Mouse (Mus musculus): ENCODE measurements around the gene Nisch. TPM values are rescaled to one million over a fixed set of nuclear protein-coding genes. Genes with fewer than 3 reads are reported as not detected.

Nisch gene
- total and polyA plus RNA-seq, 3 experiments, result 46.3 to 180 (median 85.2) TPM

- Histone ChIP-seq H3K27ac (ENCODE audit: insufficient read depth, low read depth) (no peak overlapping the region), H3K79me2 (replicated peaks; ENCODE audit: control insufficient read depth, extremely low read depth, insufficient read depth, poor library complexity, severe bottlenecking) (peaks cover 12% of the 10 kb centered on the region)
These were observed 91.4 kb downstream of the Nisch start for GRCm38 (mm10) chr14:31125106-31126075.

More at GRCm38 (mm10) chr14:31125106-31126075, 91.4 kb downstream of the Nisch start:
- Histone ChIP-seq H3K4me3 (replicated peaks in 1 of 3; ENCODE audit: low read depth in 2 of 3, low read length in 2 of 3, poor library complexity in 1 of 3) (no peak overlapping the region), H3K4me1 (ENCODE audit: control insufficient read depth in 1 of 2, insufficient read depth in 2 of 2) (peaks cover 11 to 24% of the 10 kb centered on the region in 2 experiments), H3K4me2 (ENCODE audit: insufficient read depth, low read depth, poor library complexity, severe bottlenecking) (no peak overlapping the region), H3K9me3 (replicated peaks; ENCODE audit: low read length) (no peaks in the 10 kb centered on the region), H3K9ac (ENCODE audit: insufficient read depth, low read depth) (no peak overlapping the region), H3K27me3 (replicated peaks) (peaks cover 7% of the 10 kb centered on the region), H3K36me3 (replicated peaks in 1 of 2; ENCODE audit: control insufficient read depth in 1 of 2, insufficient read depth in 1 of 2, low read length in 1 of 2) (peaks cover 14 to 50% of the 10 kb centered on the region in 2 experiments)
- no peak for TF ChIP-seq MAZ (IDR thresholded peaks at IDR 0.05; ENCODE audit: low read depth, low read length)
- TF ChIP-seq USF1 (IDR thresholded peaks at IDR 0.05; ENCODE audit: low read depth, low read length), result no peak
- TF ChIP-seq KAT2A (IDR thresholded peaks at IDR 0.05; ENCODE audit: insufficient replicate concordance, low read length), result no peak
- no peak for TF ChIP-seq CHD2 (IDR thresholded peaks at IDR 0.05; ENCODE audit: low read length)
- TF ChIP-seq MAX (IDR thresholded peaks at IDR 0.05; ENCODE audit: low read length), result no peak
- TF ChIP-seq ZMIZ1 (IDR thresholded peaks at IDR 0.05; ENCODE audit: low read depth, low read length), result no peak
- TF ChIP-seq USF2 (conservative IDR thresholded peaks at IDR 0.05; ENCODE audit: low read depth, low read length), result no peak
- no peak for TF ChIP-seq E2F4 (IDR thresholded peaks at IDR 0.05; ENCODE audit: insufficient replicate concordance, low read depth, low read length)
- no peak for TF ChIP-seq MYC (IDR thresholded peaks at IDR 0.05; ENCODE audit: low read depth, low read length)
- no peak for TF ChIP-seq PAX5 (IDR thresholded peaks at IDR 0.05; ENCODE audit: low read length)
- no peak for TF ChIP-seq POLR2AphosphoS2 (IDR thresholded peaks at IDR 0.05; ENCODE audit: low read depth, low read length)
- no peak for TF ChIP-seq RAD21 (IDR thresholded peaks at IDR 0.05; ENCODE audit: low read depth, low read length)
- TF ChIP-seq ETS1 (conservative IDR thresholded peaks at IDR 0.05; ENCODE audit: low read depth, low read length), result no peak
- no peak for TF ChIP-seq MXI1 (IDR thresholded peaks at IDR 0.05; ENCODE audit: low read depth, low read length)
- TF ChIP-seq CHD1 (IDR thresholded peaks at IDR 0.05; ENCODE audit: low read depth, low read length), result no peak
- TF ChIP-seq IRF4 (IDR thresholded peaks at IDR 0.05; ENCODE audit: low read depth, low read length), result no peak
- TF ChIP-seq TBP (conservative IDR thresholded peaks at IDR 0.05; ENCODE audit: low read depth, low read length), result no peak
- TF ChIP-seq NRF1 (IDR thresholded peaks at IDR 0.05; ENCODE audit: low read depth, low read length), result no peak
- no peak for TF ChIP-seq JUND (conservative IDR thresholded peaks at IDR 0.05; ENCODE audit: low read depth, low read length)
- dilution Hi-C loops (cut with MboI; ENCODE audit: extremely low pct_ligation_motif_present, extremely low pct_unique_long_range_greater_than_20kb, low sequenced_read_pairs), result no loop called here
- DNase-seq (ENCODE audit: extremely low read depth), result no peak
- in situ Hi-C loops (cut with MboI; ENCODE audit: low pct_ligation_motif_present, low pct_unique_long_range_greater_than_20kb, low sequenced_read_pairs), result no loop called here

Other genes with a start within 250 kb of the Nisch start
- 12.6 and 13.8 TPM in 2 replicates for gene Glt8d1, start 215.5 kb downstream of the Nisch start, total RNA-seq (2012; rRNA removed)
- 22.5 and 24.9 TPM in 2 replicates for gene Glt8d1, start 215.5 kb downstream of the Nisch start, total RNA-seq (2014; rRNA removed)
- gene Glt8d1, start 215.5 kb downstream of the Nisch start, polyA plus RNA-seq (2012; ENCODE audit: insufficient read length, low read depth), result 11.1 and 11.7 TPM in 2 replicates
- gene Spcs1, start 215.3 kb downstream of the Nisch start, total RNA-seq (2012; rRNA removed), result 150 and 179 TPM in 2 replicates
- gene Spcs1, start 215.3 kb downstream of the Nisch start, total RNA-seq (2014; rRNA removed), result 344 and 351 TPM in 2 replicates
- 176 and 181 TPM in 2 replicates for gene Spcs1, start 215.3 kb downstream of the Nisch start, polyA plus RNA-seq (2012; ENCODE audit: insufficient read length, low read depth)
- gene Pbrm1, start 197.8 kb downstream of the Nisch start, total RNA-seq (2012; rRNA removed), result 20.4 and 25.6 TPM in 2 replicates
- 22.6 and 24.6 TPM in 2 replicates for gene Pbrm1, start 197.8 kb downstream of the Nisch start, total RNA-seq (2014; rRNA removed)
- gene Pbrm1, start 197.8 kb downstream of the Nisch start, polyA plus RNA-seq (2012; ENCODE audit: insufficient read length, low read depth), result 22.5 and 28.8 TPM in 2 replicates
- 136 and 207 TPM in 2 replicates for gene Gnl3, start 197.8 kb downstream of the Nisch start, total RNA-seq (2012; rRNA removed)
- gene Gnl3, start 197.8 kb downstream of the Nisch start, total RNA-seq (2014; rRNA removed), result 321 and 385 TPM in 2 replicates
- gene Gnl3, start 197.8 kb downstream of the Nisch start, polyA plus RNA-seq (2012; ENCODE audit: insufficient read length, low read depth), result 364 and 365 TPM in 2 replicates
- gene Smim4, start 88.0 kb downstream of the Nisch start, total RNA-seq (2012; rRNA removed), result 38.0 and 45.8 TPM in 2 replicates
- gene Smim4, start 88.0 kb downstream of the Nisch start, total RNA-seq (2014; rRNA removed), result 13.5 and 19.1 TPM in 2 replicates
- gene Smim4, start 88.0 kb downstream of the Nisch start, polyA plus RNA-seq (2012; ENCODE audit: insufficient read length, low read depth), result 24.0 and 26.1 TPM in 2 replicates
- gene Nt5dc2, start 85.9 kb downstream of the Nisch start, total RNA-seq (2012; rRNA removed), result 41.6 and 52.5 TPM in 2 replicates
- 2.9 and 4.0 TPM in 2 replicates for gene Nt5dc2, start 85.9 kb downstream of the Nisch start, total RNA-seq (2014; rRNA removed)
- 3.3 and 5.7 TPM in 2 replicates for gene Nt5dc2, start 85.9 kb downstream of the Nisch start, polyA plus RNA-seq (2012; ENCODE audit: insufficient read length, low read depth)
- gene Stab1, start 48.3 kb downstream of the Nisch start, total RNA-seq (2012; rRNA removed), result 3.9 and 4.4 TPM in 2 replicates
- 4.6 and 5.8 TPM in 2 replicates for gene Stab1, start 48.3 kb downstream of the Nisch start, total RNA-seq (2014; rRNA removed)
- gene Stab1, start 48.3 kb downstream of the Nisch start, polyA plus RNA-seq (2012; ENCODE audit: insufficient read length, low read depth), result 11.2 TPM in 2 replicates
- 0.25 and 0.29 TPM in 2 replicates for gene Tnnc1, start 8.6 kb downstream of the Nisch start, total RNA-seq (2012; rRNA removed)
- gene Tnnc1, start 8.6 kb downstream of the Nisch start, total RNA-seq (2014; rRNA removed), result 0.63 and 0.86 TPM in 2 replicates
- gene Tnnc1, start 8.6 kb downstream of the Nisch start, polyA plus RNA-seq (2012; ENCODE audit: insufficient read length, low read depth), result 0.66 and 1.0 TPM in 2 replicates
- gene Sema3g, start 914 bp upstream of the Nisch start, total RNA-seq (2012; rRNA removed), result 1.0 and 1.1 TPM in 2 replicates
- 0.36 and 0.47 TPM in 2 replicates for gene Sema3g, start 914 bp upstream of the Nisch start, total RNA-seq (2014; rRNA removed)
- gene Sema3g, start 914 bp upstream of the Nisch start, polyA plus RNA-seq (2012; ENCODE audit: insufficient read length, low read depth), result 0.93 and 0.94 TPM in 2 replicates
- 11.1 and 13.9 TPM in 2 replicates for gene Phf7, start 34.4 kb upstream of the Nisch start, total RNA-seq (2012; rRNA removed)
- 13.5 and 14.3 TPM in 2 replicates for gene Phf7, start 34.4 kb upstream of the Nisch start, total RNA-seq (2014; rRNA removed)
- 10.0 and 12.5 TPM in 2 replicates for gene Phf7, start 34.4 kb upstream of the Nisch start, polyA plus RNA-seq (2012; ENCODE audit: insufficient read length, low read depth)
- gene Bap1, start 34.5 kb upstream of the Nisch start, total RNA-seq (2012; rRNA removed), result 56.6 and 58.0 TPM in 2 replicates
- gene Bap1, start 34.5 kb upstream of the Nisch start, total RNA-seq (2014; rRNA removed), result 61.8 and 62.0 TPM in 2 replicates
- 87.7 and 100 TPM in 2 replicates for gene Bap1, start 34.5 kb upstream of the Nisch start, polyA plus RNA-seq (2012; ENCODE audit: insufficient read length, low read depth)
- 0.04 and 0.08 TPM in 2 replicates for gene Dnah1, start 107.0 kb upstream of the Nisch start, total RNA-seq (2012; rRNA removed)
- gene Dnah1, start 107.0 kb upstream of the Nisch start, total RNA-seq (2014; rRNA removed), result 0.04 TPM in 2 replicates
- gene Dnah1, start 107.0 kb upstream of the Nisch start, polyA plus RNA-seq (2012; ENCODE audit: insufficient read length, low read depth), result 0.06 and 0.08 TPM in 2 replicates
- gene Capn7, start 119.7 kb upstream of the Nisch start, total RNA-seq (2012; rRNA removed), result 27.9 and 31.4 TPM in 2 replicates
- 45.0 and 53.7 TPM in 2 replicates for gene Capn7, start 119.7 kb upstream of the Nisch start, total RNA-seq (2014; rRNA removed)
- 33.3 and 34.8 TPM in 2 replicates for gene Capn7, start 119.7 kb upstream of the Nisch start, polyA plus RNA-seq (2012; ENCODE audit: insufficient read length, low read depth)
- gene Sh3bp5, start 219.1 kb upstream of the Nisch start, total RNA-seq (2012; rRNA removed), result 50.2 and 64.6 TPM in 2 replicates
- gene Sh3bp5, start 219.1 kb upstream of the Nisch start, total RNA-seq (2014; rRNA removed), result 53.0 and 57.4 TPM in 2 replicates
- gene Sh3bp5, start 219.1 kb upstream of the Nisch start, polyA plus RNA-seq (2012; ENCODE audit: insufficient read length, low read depth), result 158 and 164 TPM in 2 replicates